Mouse (Mus musculus): ENCODE measurements around the gene Akap6. TPM values are rescaled to one million over a fixed set of nuclear protein-coding genes. Genes with fewer than 3 reads are reported as not detected.
A peak's percentile ranks its signal among the peaks of the same experiment; 100 is the strongest.

The Akap6 gene
- polyA plus RNA-seq, 1 experiment from 2014 or later, result 15.3 TPM

GRCm38 (mm10) chr12:52697407-52698109, 1.6 kb upstream of the Akap6 start:
- H3K36me3 ChIP-seq (ENCODE audit: poor library complexity, severe bottlenecking), result no peaks in the 10 kb centered on the region
- no peaks in the 10 kb centered on the region for H3K27me3 ChIP-seq
- H3K4me2 ChIP-seq, result peak overlapping the region; percentile 76; the same call in 1 of the 2 replicates
- H3K4me1 ChIP-seq, result peaks cover 40% of the 10 kb centered on the region
- ATAC-seq, result no peak
- no peak overlapping the region for H3K9ac ChIP-seq
- H3K27ac ChIP-seq, result peak overlapping the region; percentile 87
- no peak overlapping the region for H3K4me3 ChIP-seq
- H3K9me3 ChIP-seq (replicated peaks), result no peaks in the 10 kb centered on the region
- 71% methylated on average over 3 of the region's 3 CpGs for WGBS

- Histone ChIP-seq H3K4me3 (peak overlapping the region; percentile 53), H3K36me3 (ENCODE audit: poor library complexity, severe bottlenecking) (no peaks in the 10 kb centered on the region), H3K4me2 (peak overlapping the region; percentile 76), H3K27ac (peak overlapping the region; percentile 87), H3K9me3 (replicated peaks) (no peaks in the 10 kb centered on the region), H3K27me3 (no peaks in the 10 kb centered on the region), H3K4me1 (peaks cover 44% of the 10 kb centered on the region), H3K9ac (peak overlapping the region; percentile 70; the same call in 1 of the 2 replicates)
- ATAC-seq, result peak; percentile 39
- 5% methylated on average over 5 of the region's 5 CpGs for WGBS
Measured at GRCm38 (mm10) chr12:52698276-52698930, 780 bp upstream of the Akap6 start.

GRCm38 (mm10) chr12:52699961-52700696, 946 bp downstream of the Akap6 start:
- Histone ChIP-seq H3K4me1 (peaks cover 59% of the 10 kb centered on the region), H3K36me3 (ENCODE audit: poor library complexity, severe bottlenecking) (no peaks in the 10 kb centered on the region), H3K27me3 (no peaks in the 10 kb centered on the region), H3K9ac (peak overlapping the region; percentile 70), H3K4me3 (peak overlapping the region; percentile 53), H3K27ac (peak overlapping the region; percentile 87), H3K4me2 (peak overlapping the region; percentile 76), H3K9me3 (replicated peaks) (no peaks in the 10 kb centered on the region)
- 7% methylated on average over 15 of the region's 15 CpGs for WGBS
- ATAC-seq, result peak; percentile 37; the same call in 1 of the 2 replicates

GRCm38 (mm10) chr12:52700697-52701191, 1.6 kb downstream of the Akap6 start:
- Histone ChIP-seq H3K4me1 (peaks cover 60% of the 10 kb centered on the region), H3K9ac (peak overlapping the region; percentile 70), H3K4me3 (peak overlapping the region; percentile 53), H3K9me3 (replicated peaks) (no peaks in the 10 kb centered on the region), H3K36me3 (ENCODE audit: poor library complexity, severe bottlenecking) (0 out of 2 replicates have a peak, but pooled peaks cover 2% of the 10 kb centered on the region), H3K27me3 (no peaks in the 10 kb centered on the region), H3K27ac (peak overlapping the region; percentile 87), H3K4me2 (peak overlapping the region; percentile 76)
- 2% methylated on average over 15 of the region's 15 CpGs for WGBS
- peak; percentile 61 for ATAC-seq

- H3K4me3 ChIP-seq, result peak overlapping the region; percentile 53
- no peaks in the 10 kb centered on the region for H3K9me3 ChIP-seq (replicated peaks)
- peak overlapping the region; percentile 76 for H3K4me2 ChIP-seq
- H3K27ac ChIP-seq, result peak overlapping the region; percentile 87
- H3K27me3 ChIP-seq, result no peaks in the 10 kb centered on the region
- H3K36me3 ChIP-seq (ENCODE audit: poor library complexity, severe bottlenecking), result 0 out of 2 replicates have a peak, but pooled peaks cover 3% of the 10 kb centered on the region
- WGBS, result 4% methylated on average over 9 of the region's 9 CpGs
- H3K4me1 ChIP-seq, result peaks cover 60% of the 10 kb centered on the region
- ATAC-seq, result peak; percentile 12; the same call in 1 of the 2 replicates
- H3K9ac ChIP-seq, result peak overlapping the region; percentile 70
Measured at GRCm38 (mm10) chr12:52701201-52701641, 2.0 kb downstream of the Akap6 start.

GRCm38 (mm10) chr12:52702368-52702967, 3.3 kb downstream of the Akap6 start:
- WGBS, result 87% methylated on average over 12 of the region's 12 CpGs
- Histone ChIP-seq H3K4me1 (peaks cover 58% of the 10 kb centered on the region), H3K9ac (peak overlapping the region; percentile 23; the same call in 1 of the 2 replicates), H3K9me3 (replicated peaks) (no peaks in the 10 kb centered on the region), H3K36me3 (ENCODE audit: poor library complexity, severe bottlenecking) (0 out of 2 replicates have a peak, but pooled peaks cover 3% of the 10 kb centered on the region), H3K4me3 (0 out of 2 replicates have a peak overlapping the region, but pooled peaks have one; percentile 53), H3K27me3 (no peaks in the 10 kb centered on the region), H3K27ac (no peak overlapping the region), H3K4me2 (peak overlapping the region; percentile 76)
- no peak for ATAC-seq

- Histone ChIP-seq H3K27ac (no peak overlapping the region), H3K27me3 (no peaks in the 10 kb centered on the region), H3K9ac (no peak overlapping the region), H3K4me1 (peaks cover 43% of the 10 kb centered on the region), H3K4me2 (no peak overlapping the region), H3K9me3 (replicated peaks) (no peaks in the 10 kb centered on the region), H3K36me3 (ENCODE audit: poor library complexity, severe bottlenecking) (0 out of 2 replicates have a peak, but pooled peaks cover 3% of the 10 kb centered on the region), H3K4me3 (no peak overlapping the region)
- ATAC-seq, result no peak
- 75% methylated on average over 4 of the region's 4 CpGs for WGBS
Measured at GRCm38 (mm10) chr12:52704081-52704480, 4.9 kb downstream of the Akap6 start.

GRCm38 (mm10) chr12:52704810-52705209, 5.6 kb downstream of the Akap6 start:
- Histone ChIP-seq H3K4me2 (no peak overlapping the region), H3K27ac (no peak overlapping the region)

GRCm38 (mm10) chr12:52711382-52711781, 12.2 kb downstream of the Akap6 start:
- Histone ChIP-seq H3K4me3 (no peak overlapping the region), H3K9ac (no peak overlapping the region), H3K4me2 (no peak overlapping the region), H3K9me3 (replicated peaks) (no peaks in the 10 kb centered on the region), H3K27ac (no peak overlapping the region), H3K36me3 (ENCODE audit: poor library complexity, severe bottlenecking) (peaks cover 15% of the 10 kb centered on the region), H3K4me1 (no peaks in the 10 kb centered on the region), H3K27me3 (no peaks in the 10 kb centered on the region)
- ATAC-seq, result no peak
- WGBS, result 94% methylated on average over 3 of the region's 3 CpGs

More at GRCm38 (mm10) chr12:52704810-52705209, 5.6 kb downstream of the Akap6 start:
- H3K9me3 ChIP-seq (replicated peaks), result no peaks in the 10 kb centered on the region
- H3K4me3 ChIP-seq, result no peak overlapping the region
- peaks cover 40% of the 10 kb centered on the region for H3K4me1 ChIP-seq
- no peak overlapping the region for H3K9ac ChIP-seq
- H3K27me3 ChIP-seq, result no peaks in the 10 kb centered on the region
- ATAC-seq, result no peak
- H3K36me3 ChIP-seq (ENCODE audit: poor library complexity, severe bottlenecking), result 0 out of 2 replicates have a peak, but pooled peaks cover 5% of the 10 kb centered on the region
- WGBS, result 28% methylated on average over 3 of the region's 3 CpGs

GRCm38 (mm10) chr12:52711857-52712640, 12.9 kb downstream of the Akap6 start:
- no peak for ATAC-seq
- Histone ChIP-seq H3K4me2 (no peak overlapping the region), H3K4me1 (no peaks in the 10 kb centered on the region), H3K4me3 (no peak overlapping the region), H3K27ac (no peak overlapping the region), H3K36me3 (ENCODE audit: poor library complexity, severe bottlenecking) (peaks cover 15% of the 10 kb centered on the region), H3K9ac (no peak overlapping the region), H3K27me3 (no peaks in the 10 kb centered on the region), H3K9me3 (replicated peaks) (no peaks in the 10 kb centered on the region)
- 73% methylated on average over 7 of the region's 7 CpGs for WGBS

- Histone ChIP-seq H3K27me3 (no peaks in the 10 kb centered on the region), H3K4me3 (no peak overlapping the region), H3K9ac (no peak overlapping the region), H3K9me3 (replicated peaks) (no peaks in the 10 kb centered on the region), H3K27ac (no peak overlapping the region), H3K4me2 (no peak overlapping the region), H3K36me3 (ENCODE audit: poor library complexity, severe bottlenecking) (peaks cover 11% of the 10 kb centered on the region), H3K4me1 (no peaks in the 10 kb centered on the region)
- 91% methylated on average over 6 of the region's 6 CpGs for WGBS
- ATAC-seq, result no peak
Measured at GRCm38 (mm10) chr12:52718392-52718791, 19.2 kb downstream of the Akap6 start.

All from forebrain, embryonic 13.5 days (tissue).